Mouse (Mus musculus) gonadal fat pad, adult 2 months (tissue): ENCODE results near the gene Syt5. TPM values are rescaled to one million over a fixed set of nuclear protein-coding genes. Genes with fewer than 3 reads are reported as not detected.

Source experiments
- DNase-seq: peaks from one replicate; pipeline ENCODE4 v3.0.0-alpha.2; 2012; ENCODE audit warnings: low read depth
- polyA plus RNA-seq: library from polyadenylated mRNA; depleted of rRNA; stranded (reverse); fragments of >200 nt; gene quantifications from 2 replicates; pipeline ENCODE4 v1.2.3, GENCODE M21; 2012; rRNA removed

Syt5 gene
- polyA plus RNA-seq, 1 experiment, result 0.09 TPM

DNA sequence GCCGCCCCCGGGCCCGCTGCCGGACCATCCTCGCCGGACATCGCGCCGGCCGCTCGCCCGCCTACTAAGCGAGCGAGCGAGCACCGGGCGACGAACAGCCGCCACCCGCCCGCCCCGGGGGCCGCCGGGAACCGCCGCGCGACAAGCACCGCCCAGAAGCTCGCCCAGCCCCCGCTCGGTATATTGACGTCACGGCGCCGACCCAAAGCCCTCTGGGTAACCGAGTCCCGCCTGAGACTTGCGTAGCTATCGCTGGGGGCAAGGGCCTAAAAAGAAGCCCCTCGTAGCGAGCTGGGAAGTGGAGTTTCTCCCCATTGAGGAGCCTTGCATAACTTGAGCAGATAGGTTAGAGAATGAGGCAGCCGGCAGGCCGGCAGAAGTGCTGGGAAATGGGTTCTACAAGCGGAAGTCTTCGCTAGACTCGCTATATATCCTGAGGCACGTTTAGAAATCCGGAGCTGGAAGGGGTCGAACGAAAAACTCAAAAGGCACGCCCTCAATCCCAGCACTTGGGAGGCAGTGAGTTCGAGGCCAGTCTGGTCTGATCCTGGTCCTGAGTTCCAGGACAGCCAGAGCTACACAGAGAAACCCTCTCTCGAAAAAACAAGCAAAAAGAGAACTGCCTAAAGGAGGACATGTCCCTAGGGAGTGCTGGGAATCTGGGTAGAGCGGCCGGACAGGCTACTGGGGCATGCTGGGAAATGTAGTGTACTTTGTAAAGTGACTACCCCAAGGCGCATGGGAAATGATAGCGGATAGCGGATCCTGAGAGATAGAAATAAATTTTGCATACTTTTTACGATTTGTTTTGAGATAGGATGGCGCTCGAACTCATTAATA is 45.6 kb downstream of the Syt5 start, which contains the start of gene Ppp1r12c:
Ppp1r12c (minus strand) TSS at position 123 of the 840 bp plus-strand sequence.
- no peak for DNase-seq

DNA sequence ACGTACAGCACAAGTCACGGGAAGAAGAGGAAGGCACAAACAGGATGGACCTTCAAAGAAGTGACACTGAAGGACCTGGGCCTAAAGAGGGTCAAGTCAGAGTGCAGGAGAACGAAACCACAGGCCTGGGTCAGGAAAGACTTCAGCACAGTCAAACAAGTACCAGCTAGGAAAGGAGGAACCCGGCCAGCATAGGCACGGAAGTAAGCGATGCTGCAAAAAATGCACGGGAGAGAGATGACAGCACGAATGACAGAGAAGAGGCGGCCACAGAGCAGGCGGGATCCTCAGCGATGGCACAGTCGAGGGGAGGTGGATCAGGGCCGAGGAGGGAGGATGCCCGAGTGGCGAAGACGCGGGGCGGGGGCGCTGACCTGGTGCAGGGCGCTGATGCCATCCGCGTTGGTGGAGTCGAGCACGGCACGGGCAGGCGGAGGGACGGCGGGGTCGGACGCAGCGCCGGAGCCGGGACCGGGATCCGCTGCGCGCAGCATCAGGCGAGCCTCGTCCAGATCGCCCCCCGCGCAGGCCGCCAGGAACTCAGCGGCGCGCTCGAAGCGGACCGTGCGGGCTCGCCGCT is 46.4 kb downstream of the Syt5 start:
- no peak for DNase-seq

DNA sequence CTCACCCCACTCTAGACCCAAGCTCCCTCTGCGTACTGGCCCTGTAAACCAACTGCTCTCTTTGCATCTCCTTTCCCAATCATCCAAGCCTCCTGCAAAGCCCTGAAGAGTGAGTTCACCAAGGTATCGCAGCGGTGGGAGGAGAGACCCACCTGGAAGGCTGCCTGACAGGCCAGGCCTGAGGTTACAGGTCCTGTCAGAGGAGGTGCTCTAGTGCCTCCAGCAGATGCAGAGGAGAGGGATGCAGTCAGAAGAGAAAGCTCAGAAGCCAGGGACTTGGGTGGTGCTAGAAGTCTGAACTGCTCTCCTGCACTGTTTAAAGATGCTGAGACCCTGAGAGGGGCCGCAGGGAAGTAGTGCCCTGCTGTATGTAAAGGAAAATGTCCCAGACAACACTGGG is 48.3 kb downstream of the Syt5 start:
- no peak for DNase-seq

DNA sequence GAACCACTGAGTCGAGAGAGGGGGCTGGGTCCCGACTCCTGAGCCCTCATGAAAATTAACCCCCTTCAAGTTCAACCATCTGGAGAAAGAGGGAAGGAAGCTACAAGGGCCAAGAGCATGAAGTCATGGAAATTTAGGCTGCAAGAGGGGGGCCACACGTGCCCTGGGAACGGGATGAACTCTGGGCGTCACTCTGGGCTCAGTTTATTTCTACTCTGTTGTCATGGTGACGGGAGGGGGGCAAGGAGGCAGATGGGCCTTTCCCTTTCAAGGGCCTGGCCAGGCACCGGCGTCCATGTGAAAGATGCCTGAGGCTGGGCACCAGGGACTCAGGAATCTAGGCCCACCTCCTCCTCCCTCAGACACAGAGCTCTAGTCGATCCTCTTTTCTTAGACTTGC is 49.1 kb downstream of the Syt5 start:
- DNase-seq, result no peak

DNA sequence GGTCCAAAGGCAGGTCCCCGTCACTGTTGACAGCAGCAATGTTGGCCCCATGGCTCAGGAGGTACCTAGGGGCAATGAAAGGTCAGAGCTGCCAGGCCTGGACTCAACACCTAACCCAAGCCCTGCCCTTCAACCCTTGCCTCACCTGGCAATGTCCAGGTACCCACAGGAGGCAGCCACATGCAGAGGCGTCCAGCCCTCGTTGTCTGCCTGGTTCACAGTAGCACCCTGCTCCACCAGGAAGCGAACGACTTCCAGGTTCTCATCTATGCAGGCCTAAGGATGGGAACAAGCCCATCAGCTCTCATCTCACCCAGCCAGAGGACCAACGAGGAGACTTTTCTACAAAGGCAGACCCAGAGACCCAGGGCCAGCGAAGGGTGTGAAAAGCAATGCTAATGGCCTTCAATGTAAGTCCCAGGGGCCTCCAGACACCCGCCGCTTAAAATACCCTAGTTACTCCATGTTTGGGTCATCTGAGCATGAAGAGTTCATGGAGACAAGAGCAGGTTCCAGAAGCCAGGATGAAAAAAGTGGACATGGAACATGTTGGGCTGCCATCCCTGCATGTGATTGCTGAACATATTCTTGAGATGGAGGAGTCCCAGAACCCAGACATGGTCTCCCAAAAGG is 50.0 kb downstream of the Syt5 start:
- DNase-seq, result no peak

DNA sequence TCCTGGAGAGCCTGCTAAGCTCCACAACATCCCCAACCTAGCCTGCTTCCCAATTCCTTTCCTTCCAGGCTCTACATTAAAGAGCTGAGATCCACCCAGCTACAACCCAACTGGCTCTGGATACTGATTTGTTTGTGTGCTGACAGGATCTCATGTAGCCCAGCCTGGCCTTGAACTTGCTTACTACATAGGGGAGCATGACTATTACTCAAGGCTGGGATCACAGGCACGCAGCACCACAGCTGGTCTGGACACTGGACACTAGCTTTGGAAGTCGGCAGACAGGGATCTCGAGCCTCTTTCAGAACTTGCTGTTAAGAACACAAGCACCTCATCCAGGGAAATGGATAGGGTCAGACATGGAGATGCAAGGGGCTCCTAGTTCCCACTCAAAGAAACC is 50.9 kb downstream of the Syt5 start:
- DNase-seq, result no peak

DNA sequence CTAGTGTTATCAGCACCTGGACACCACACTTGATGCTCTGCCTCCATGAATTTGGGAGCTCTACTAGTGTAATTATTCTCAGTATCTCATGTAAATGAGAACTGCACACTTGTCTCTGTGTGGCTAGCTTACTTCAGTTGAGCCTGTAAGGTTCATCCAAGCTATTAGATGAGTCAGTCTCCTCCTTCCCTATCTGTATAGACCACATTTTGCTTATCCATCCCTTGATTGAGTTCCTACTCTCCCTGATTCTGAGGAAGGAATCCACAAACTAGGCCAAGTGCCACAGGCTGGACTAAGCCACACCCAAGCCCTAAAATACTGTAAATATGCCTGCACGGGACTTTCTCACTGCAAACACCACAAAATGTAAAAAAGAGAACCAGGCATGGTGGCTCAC is 53.4 kb downstream of the Syt5 start:
- DNase-seq, result no peak

DNA sequence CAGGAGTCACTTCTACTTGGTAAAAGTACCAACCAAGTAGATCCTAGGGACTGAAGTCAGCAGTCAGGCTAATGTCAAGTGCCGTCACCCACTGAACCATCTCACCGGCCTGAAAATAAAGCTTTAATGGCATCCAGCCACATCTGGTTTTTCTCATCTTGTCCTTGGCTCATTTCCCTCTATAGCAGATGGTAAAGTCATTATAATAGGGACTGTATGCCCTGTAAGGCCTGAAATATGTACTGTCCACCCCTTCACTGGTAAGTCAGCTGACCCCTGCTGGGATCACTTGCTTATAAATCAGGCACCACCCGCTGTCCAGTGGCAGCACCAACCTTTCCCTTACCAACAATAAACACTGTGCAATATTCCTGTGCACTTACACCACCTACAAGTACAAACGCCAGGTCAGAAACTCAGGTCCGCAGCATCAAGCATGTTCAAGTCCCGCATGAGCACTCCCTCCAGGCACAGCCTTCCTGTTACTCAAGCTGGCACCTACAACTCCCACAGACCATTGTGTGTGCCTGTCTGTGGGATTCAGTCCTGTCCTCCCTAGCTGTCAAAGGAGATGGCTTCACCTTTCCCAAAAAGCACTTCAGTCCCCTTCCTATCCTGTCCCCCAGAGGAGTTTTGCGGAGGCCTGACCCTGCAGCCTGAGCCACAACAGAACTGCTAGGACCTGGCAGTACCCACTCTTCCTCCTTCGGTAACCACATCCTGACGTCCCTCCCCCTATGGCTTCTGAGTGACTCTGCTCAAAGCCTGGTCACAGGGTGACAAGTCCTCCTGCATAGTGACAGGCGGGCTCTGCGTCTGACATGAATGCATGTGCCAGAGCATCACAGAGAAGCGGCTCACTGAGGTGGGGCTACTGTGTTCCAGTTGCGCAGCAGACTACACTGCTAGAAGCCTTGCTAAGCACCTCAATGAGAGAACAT is 54.8 kb downstream of the Syt5 start:
- no peak for DNase-seq

DNA sequence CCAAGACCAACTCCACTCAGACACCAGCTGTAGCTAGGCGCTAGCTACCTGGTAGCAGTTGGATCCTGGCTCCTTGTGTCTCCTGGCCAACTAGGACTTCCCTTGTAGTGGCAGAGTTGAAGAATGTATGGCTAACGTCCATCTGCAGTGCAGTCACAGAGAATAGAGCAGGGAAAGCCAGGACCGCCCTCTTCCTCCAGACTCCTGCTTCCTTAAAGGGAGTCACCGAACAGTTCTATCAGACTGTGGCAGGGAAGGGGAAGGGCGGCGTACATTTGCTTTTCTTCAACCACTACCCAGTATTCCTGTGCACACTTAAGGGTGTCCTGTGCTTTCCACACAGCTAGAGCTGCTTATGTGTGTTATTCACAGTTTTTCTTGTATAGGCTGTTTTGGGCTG is 56.0 kb downstream of the Syt5 start:
- no peak for DNase-seq

Other genes with a start within 250 kb of the Syt5 start
- 0.42 and 0.89 TPM in 2 replicates for gene Ncr1, start 209.8 kb downstream of the Syt5 start, polyA plus RNA-seq
- not detected in 2 replicates for gene Gp6, start 149.8 kb downstream of the Syt5 start, polyA plus RNA-seq
- gene Rdh13, start 101.9 kb downstream of the Syt5 start, polyA plus RNA-seq, result 16.0 and 17.4 TPM in 2 replicates
- gene Eps8l1, start 86.9 kb downstream of the Syt5 start, polyA plus RNA-seq, result 9.1 and 11.3 TPM in 2 replicates
- gene Ppp1r12c, start 45.9 kb downstream of the Syt5 start, polyA plus RNA-seq, result 57.8 and 59.3 TPM in 2 replicates
- 4.9 and 8.0 TPM in 2 replicates for gene Tnnt1, start 31.2 kb downstream of the Syt5 start, polyA plus RNA-seq
- 2.5 and 5.1 TPM in 2 replicates for gene Tnni3, start 23.3 kb downstream of the Syt5 start, polyA plus RNA-seq
- 4.7 and 5.5 TPM in 2 replicates for gene Dnaaf3, start 15.1 kb downstream of the Syt5 start, polyA plus RNA-seq
- gene Ptprh, start 56.5 kb upstream of the Syt5 start, polyA plus RNA-seq, result 0.05 TPM in 1 of 2 replicates, not detected in the other
- 13.0 and 16.5 TPM in 2 replicates for gene Tmem86b, start 83.9 kb upstream of the Syt5 start, polyA plus RNA-seq
- 120 and 134 TPM in 2 replicates for gene Ppp6r1, start 111.5 kb upstream of the Syt5 start, polyA plus RNA-seq
- gene Hspbp1, start 137.5 kb upstream of the Syt5 start, polyA plus RNA-seq, result 28.9 and 31.8 TPM in 2 replicates
- gene Brsk1, start 143.1 kb upstream of the Syt5 start, polyA plus RNA-seq, result 3.3 TPM in 2 replicates
- gene Tmem150b, start 177.7 kb upstream of the Syt5 start, polyA plus RNA-seq, result 0.89 and 1.2 TPM in 2 replicates
- gene Kmt5c, start 192.6 kb upstream of the Syt5 start, polyA plus RNA-seq, result 71.4 and 75.9 TPM in 2 replicates
- 36.7 and 37.2 TPM in 2 replicates for gene Cox6b2, start 205.6 kb upstream of the Syt5 start, polyA plus RNA-seq
- 0.26 and 0.80 TPM in 2 replicates for gene Fam71e2, start 223.8 kb upstream of the Syt5 start, polyA plus RNA-seq
- 0.34 and 0.55 TPM in 2 replicates for gene Il11, start 235.3 kb upstream of the Syt5 start, polyA plus RNA-seq
- gene Tmem190, start 235.4 kb upstream of the Syt5 start, polyA plus RNA-seq, result 0.54 and 1.2 TPM in 2 replicates
- gene Tmem238, start 242.1 kb upstream of the Syt5 start, polyA plus RNA-seq, result 26.4 and 45.7 TPM in 2 replicates
- 262 and 263 TPM in 2 replicates for gene Rpl28, start 245.3 kb upstream of the Syt5 start, polyA plus RNA-seq